Mouse (Mus musculus) midbrain, embryonic 10.5 days (tissue): ENCODE data around the gene Rnls. TPM values are rescaled to one million over a fixed set of nuclear protein-coding genes. Genes with fewer than 3 reads are reported as not detected.

Source experiments
- DNase-seq: peaks from one replicate; pipeline ENCODE4 v3.0.0-alpha.2; 2017; ENCODE audit warnings: low spot score
- H3K27ac ChIP-seq: fragments of 300-500 bp; sonication (generic); replicated peaks from 2 replicates; pipeline ENCODE4 v1.5.1; 2016; ENCODE audit warnings: mild to moderate bottlenecking
- H3K27me3 ChIP-seq: fragments of 300-500 bp; sonication (generic); 2 replicates; pipeline ENCODE4 v1.6.1; 2016; ENCODE audit warnings: low read depth, mild to moderate bottlenecking; ENCODE audit not compliant: poor library complexity, severe bottlenecking
- H3K36me3 ChIP-seq: fragments of 300-500 bp; sonication (generic); 2 replicates; pipeline ENCODE4 v1.6.1; 2016; ENCODE audit warnings: mild to moderate bottlenecking, moderate library complexity
- H3K4me1 ChIP-seq: fragments of 300-500 bp; sonication (generic); 2 replicates; pipeline ENCODE4 v1.6.1; 2016
- H3K4me3 ChIP-seq: fragments of 300-500 bp; sonication (generic); 2 replicates; pipeline ENCODE4 v1.5.1; 2016; ENCODE audit warnings: mild to moderate bottlenecking, moderate library complexity
- H3K9me3 ChIP-seq: fragments of 300-500 bp; sonication (generic); replicated peaks from 2 replicates; pipeline ENCODE4 v1.6.1; 2016; ENCODE audit warnings: mild to moderate bottlenecking
- WGBS: fragments of 180-500 bp; shearing (Covaris S2); methylation state at CpG from one replicate; pipeline ENCODE4 v1.1.7; 2016; 5-methylcytosine and 5-hydroxymethylcytosine counted together
- polyA plus RNA-seq: library from polyadenylated mRNA; unstranded; fragments of >200 nt; fragmentation: Nextera tagmentation; extraction: Ambion mirVana; gene quantifications from 2 replicates; pipeline ENCODE4 v1.2.1, GENCODE M21; 2016

The Rnls gene
- polyA plus RNA-seq, 1 experiment from 2014 or later = 6.8 TPM

DNA sequence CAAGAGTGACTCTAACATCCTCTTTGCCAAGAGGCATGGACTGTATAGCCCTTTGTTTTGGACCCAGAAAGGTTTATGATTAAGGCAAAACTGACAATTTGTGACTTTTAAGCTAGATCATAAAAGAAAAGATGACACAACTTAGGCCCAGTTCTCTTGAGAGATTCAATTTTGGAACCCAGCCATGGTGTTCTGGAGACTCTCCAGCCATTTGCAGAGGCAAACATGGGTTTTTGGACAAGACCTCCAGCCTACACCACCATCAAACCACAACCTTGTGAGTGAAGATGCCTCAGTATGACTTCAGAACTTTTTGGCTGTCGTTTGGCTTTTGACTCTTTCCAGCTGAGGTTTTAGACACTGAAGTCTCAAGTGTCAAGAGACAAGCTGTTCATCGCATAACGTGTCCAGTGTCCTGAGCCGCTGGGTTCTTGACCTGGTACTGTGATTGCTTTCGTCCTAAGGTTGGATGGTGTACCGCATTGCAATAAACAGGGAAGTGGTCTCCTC lies 174.2 kb downstream of the Rnls start:
- H3K4me1 ChIP-seq = peaks cover 11% of the 10 kb centered on the region
- no peaks in the 10 kb centered on the region for H3K9me3 ChIP-seq
- no peak for DNase-seq
- H3K27ac ChIP-seq = no peak overlapping the region
- no peak overlapping the region for H3K4me3 ChIP-seq
- 85% methylated on average over 6 of the region's 6 CpGs for WGBS
- no peaks in the 10 kb centered on the region for H3K36me3 ChIP-seq
- H3K27me3 ChIP-seq = no peaks in the 10 kb centered on the region; the same call in 1 of the 2 replicates

DNA sequence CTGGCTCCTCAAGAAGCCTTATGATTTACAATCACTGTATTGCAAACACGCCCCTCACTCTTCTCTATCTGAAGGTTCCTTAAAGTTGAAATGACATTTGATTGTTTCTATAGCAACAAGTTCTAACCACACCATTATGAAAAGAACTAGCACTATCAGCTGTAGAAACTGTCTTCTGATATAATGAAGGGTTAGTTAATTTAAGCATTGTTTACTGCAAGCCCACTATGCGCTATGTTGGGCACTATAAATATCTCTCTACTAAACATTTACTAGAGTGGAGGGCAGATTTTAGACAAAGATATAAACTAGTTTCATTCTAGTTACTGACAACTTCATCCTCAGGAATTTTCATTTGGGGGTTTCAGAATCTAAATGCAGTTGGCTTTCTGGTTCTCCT lies 182.4 kb downstream of the Rnls start:
- H3K27me3 ChIP-seq = no peaks in the 10 kb centered on the region
- no peak for DNase-seq
- H3K4me3 ChIP-seq = no peak overlapping the region
- no peaks in the 10 kb centered on the region for H3K9me3 ChIP-seq
- H3K4me1 ChIP-seq = no peaks in the 10 kb centered on the region
- no peak overlapping the region for H3K27ac ChIP-seq
- WGBS = 89% methylated on average over 2 of the region's 2 CpGs
- no peaks in the 10 kb centered on the region for H3K36me3 ChIP-seq

- Histone ChIP-seq H3K4me1 (no peaks in the 10 kb centered on the region), H3K27ac (no peak overlapping the region), H3K27me3 (no peaks in the 10 kb centered on the region), H3K9me3 (no peaks in the 10 kb centered on the region), H3K4me3 (no peak overlapping the region), H3K36me3 (no peaks in the 10 kb centered on the region)
- no peak for DNase-seq
- 82% methylated on average over 1 of the region's 1 CpGs for WGBS
Observed at GRCm38 (mm10) chr19:33207991-33208390, 184.1 kb downstream of the Rnls start.

GRCm38 (mm10) chr19:33205389-33205788 lies 186.7 kb downstream of the Rnls start:
- Histone ChIP-seq H3K4me1 (no peaks in the 10 kb centered on the region), H3K9me3 (no peaks in the 10 kb centered on the region), H3K36me3 (no peaks in the 10 kb centered on the region), H3K27ac (no peak overlapping the region), H3K27me3 (no peaks in the 10 kb centered on the region), H3K4me3 (no peak overlapping the region)
- no peak for DNase-seq
- WGBS = 89% methylated on average over 2 of the region's 2 CpGs

DNA sequence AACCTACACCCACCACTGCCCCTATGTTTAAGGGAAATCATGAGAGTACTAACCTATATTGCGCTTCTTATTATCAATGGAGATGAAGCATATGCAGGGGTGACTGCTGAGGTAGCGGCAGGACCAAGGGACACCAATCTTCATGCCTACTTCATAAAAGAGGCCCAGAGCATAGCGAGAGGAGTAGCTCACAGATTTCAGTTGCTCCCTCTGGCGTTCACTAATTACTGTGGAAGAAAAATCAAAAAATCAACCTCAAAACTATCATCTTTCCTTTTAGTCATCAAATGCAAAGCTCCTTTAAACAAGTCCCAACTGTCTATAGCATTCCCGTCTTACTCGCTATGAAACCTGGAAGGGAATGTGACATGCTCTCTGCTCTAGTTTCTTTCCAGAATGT lies 189.7 kb downstream of the Rnls start:
- 83% methylated on average over 6 of the region's 6 CpGs for WGBS
- no peak for DNase-seq
- Histone ChIP-seq H3K27me3 (no peaks in the 10 kb centered on the region), H3K4me1 (no peaks in the 10 kb centered on the region), H3K9me3 (no peaks in the 10 kb centered on the region), H3K36me3 (no peaks in the 10 kb centered on the region), H3K27ac (no peak overlapping the region), H3K4me3 (no peak overlapping the region)

GRCm38 (mm10) chr19:33201181-33201580 lies 190.9 kb downstream of the Rnls start:
- Histone ChIP-seq H3K36me3 (no peaks in the 10 kb centered on the region), H3K4me1 (no peaks in the 10 kb centered on the region), H3K27ac (no peak overlapping the region), H3K9me3 (no peaks in the 10 kb centered on the region), H3K27me3 (no peaks in the 10 kb centered on the region), H3K4me3 (no peak overlapping the region)
- DNase-seq = no peak
- 89% methylated on average over 4 of the region's 4 CpGs for WGBS

DNA sequence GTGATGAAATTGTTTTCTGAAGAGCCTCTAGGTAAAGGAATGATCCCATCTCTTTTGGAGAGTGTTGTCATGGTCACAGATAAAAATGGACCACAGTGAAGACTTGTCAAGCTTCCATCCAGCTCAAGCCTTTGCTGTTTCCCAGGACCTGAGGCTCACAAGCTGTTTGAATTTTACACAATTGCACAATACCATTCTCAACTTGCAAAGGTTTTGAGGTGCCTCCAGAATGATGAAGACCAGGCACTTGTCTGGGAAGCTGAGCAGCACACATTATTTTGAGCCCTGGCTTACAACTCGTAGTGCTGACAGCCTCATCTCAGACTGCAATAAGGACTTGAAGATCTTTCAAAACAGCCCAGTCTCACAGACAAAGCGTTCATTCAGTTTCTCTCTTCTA lies 200.0 kb downstream of the Rnls start:
- Histone ChIP-seq H3K4me1 (no peaks in the 10 kb centered on the region), H3K27ac (no peak overlapping the region), H3K36me3 (no peaks in the 10 kb centered on the region), H3K9me3 (no peaks in the 10 kb centered on the region), H3K27me3 (no peaks in the 10 kb centered on the region), H3K4me3 (no peak overlapping the region)
- DNase-seq = no peak
- 66% methylated on average over 2 of the region's 2 CpGs for WGBS

- Histone ChIP-seq H3K27me3 (no peaks in the 10 kb centered on the region), H3K36me3 (no peaks in the 10 kb centered on the region), H3K9me3 (no peaks in the 10 kb centered on the region), H3K4me1 (no peaks in the 10 kb centered on the region), H3K4me3 (no peak overlapping the region), H3K27ac (no peak overlapping the region)
- DNase-seq = no peak
- 89% methylated on average over 1 of the region's 1 CpGs for WGBS
Observed at GRCm38 (mm10) chr19:33188766-33189165, 203.3 kb downstream of the Rnls start.

DNA sequence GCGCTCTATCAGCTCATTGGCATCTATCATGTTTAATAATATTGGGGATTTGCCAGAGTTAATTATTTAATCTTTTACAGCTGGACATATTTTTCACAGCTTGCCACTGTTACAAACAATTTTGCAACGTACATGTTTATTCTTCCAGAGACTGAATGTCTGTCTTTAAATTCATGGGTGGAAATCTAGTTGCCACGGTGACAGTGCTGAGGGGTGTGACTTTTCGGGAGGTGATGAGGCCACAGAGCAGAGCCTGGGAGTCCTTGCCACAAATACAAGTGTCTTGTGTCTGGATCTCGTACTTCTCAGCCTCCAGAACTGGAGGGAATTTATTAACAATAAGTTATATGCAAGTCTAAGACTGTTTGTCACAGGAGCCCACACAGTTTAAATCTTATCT lies 212.5 kb downstream of the Rnls start:
- peaks cover 10% of the 10 kb centered on the region for H3K4me1 ChIP-seq
- H3K4me3 ChIP-seq = no peak overlapping the region
- no peak for DNase-seq
- H3K36me3 ChIP-seq = no peaks in the 10 kb centered on the region
- no peaks in the 10 kb centered on the region for H3K27me3 ChIP-seq
- no peaks in the 10 kb centered on the region for H3K9me3 ChIP-seq
- WGBS = 65% methylated on average over 5 of the region's 5 CpGs
- no peak overlapping the region for H3K27ac ChIP-seq

DNA sequence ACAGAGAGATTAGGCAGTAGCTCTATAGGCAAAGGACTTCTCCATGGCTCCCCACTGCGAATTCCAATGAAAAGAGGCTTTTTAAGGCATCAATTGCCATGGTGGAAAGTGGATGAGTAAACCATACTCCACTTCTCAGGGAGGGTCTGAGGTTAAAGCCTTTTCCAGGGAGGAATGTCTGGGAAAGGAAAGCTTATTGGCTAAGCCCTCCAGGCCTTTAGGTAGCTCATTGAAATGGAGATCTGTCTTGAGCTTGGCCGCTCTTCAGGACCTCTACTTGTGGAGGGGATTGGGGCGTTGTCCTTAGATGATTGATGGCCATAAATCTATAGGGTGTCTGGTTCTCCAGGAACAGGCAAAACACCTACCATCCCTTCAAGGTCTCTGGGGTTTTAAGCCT lies 213.2 kb downstream of the Rnls start:
- no peak overlapping the region for H3K27ac ChIP-seq
- DNase-seq = no peak
- no peak overlapping the region for H3K4me3 ChIP-seq
- H3K27me3 ChIP-seq = no peaks in the 10 kb centered on the region
- WGBS = 36% methylated on average over 3 of the region's 3 CpGs
- peaks cover 10% of the 10 kb centered on the region for H3K4me1 ChIP-seq
- no peaks in the 10 kb centered on the region for H3K9me3 ChIP-seq
- no peaks in the 10 kb centered on the region for H3K36me3 ChIP-seq

DNA sequence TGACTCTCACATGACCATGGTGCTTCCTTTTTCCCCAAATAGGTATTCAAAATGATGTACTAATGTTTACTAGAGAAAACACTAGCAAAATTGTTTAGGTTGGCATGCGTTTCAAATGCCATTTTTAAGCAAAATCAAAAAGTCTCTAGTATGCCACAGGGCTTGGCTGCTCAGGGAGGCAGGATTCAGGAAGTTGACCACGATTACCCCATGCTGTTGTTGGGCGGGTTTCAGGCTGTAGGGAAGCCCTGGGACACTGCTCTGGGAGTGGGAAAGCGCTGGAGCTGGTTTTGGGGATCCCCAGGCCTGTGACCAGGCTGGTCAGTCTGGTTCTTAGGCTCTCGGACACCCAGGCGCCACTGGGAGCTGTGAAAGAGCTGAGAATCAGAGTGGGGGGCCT lies 213.7 kb downstream of the Rnls start:
- no peak overlapping the region for H3K27ac ChIP-seq
- no peak for DNase-seq

DNA sequence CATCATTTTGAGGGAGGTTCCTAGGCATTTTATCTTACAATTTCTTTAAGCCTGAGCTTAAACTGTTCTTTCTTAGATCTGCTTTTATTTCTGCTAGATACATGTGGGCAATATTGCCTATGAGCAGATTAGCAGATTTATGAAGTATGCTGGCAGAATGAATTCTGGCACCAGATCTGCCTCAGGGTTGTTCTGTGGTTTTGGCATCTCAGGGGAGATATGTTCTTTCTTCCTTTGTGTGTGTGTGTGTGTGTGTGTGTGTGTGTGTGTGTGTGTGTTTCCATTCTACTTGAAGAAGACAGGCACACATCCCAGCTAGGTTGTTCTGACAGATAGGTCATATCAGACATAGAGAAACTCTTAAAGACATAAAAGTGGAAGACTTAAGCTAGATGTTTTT lies 218.1 kb downstream of the Rnls start:
- Histone ChIP-seq H3K27me3 (no peaks in the 10 kb centered on the region), H3K27ac (no peak overlapping the region), H3K36me3 (no peaks in the 10 kb centered on the region), H3K4me3 (no peak overlapping the region), H3K9me3 (no peaks in the 10 kb centered on the region), H3K4me1 (peaks cover 6% of the 10 kb centered on the region)
- no peak for DNase-seq

More for the DNA sequence above, 213.7 kb downstream of the Rnls start:
- 33% methylated on average over 6 of the region's 6 CpGs for WGBS
- no peaks in the 10 kb centered on the region for H3K27me3 ChIP-seq
- no peaks in the 10 kb centered on the region for H3K36me3 ChIP-seq
- no peak overlapping the region for H3K4me3 ChIP-seq
- H3K9me3 ChIP-seq = no peaks in the 10 kb centered on the region
- H3K4me1 ChIP-seq = peaks cover 10% of the 10 kb centered on the region

GRCm38 (mm10) chr19:33169881-33170280 lies 222.2 kb downstream of the Rnls start:
- H3K27ac ChIP-seq = no peak overlapping the region
- no peaks in the 10 kb centered on the region for H3K9me3 ChIP-seq
- 85% methylated on average over 6 of the region's 6 CpGs for WGBS
- DNase-seq = no peak
- H3K36me3 ChIP-seq = no peaks in the 10 kb centered on the region
- no peaks in the 10 kb centered on the region for H3K27me3 ChIP-seq
- H3K4me3 ChIP-seq = no peak overlapping the region
- H3K4me1 ChIP-seq = no peaks in the 10 kb centered on the region
